Mouse (Mus musculus): ENCODE results near the gene Cd5.

The Cd5 gene

DNA sequence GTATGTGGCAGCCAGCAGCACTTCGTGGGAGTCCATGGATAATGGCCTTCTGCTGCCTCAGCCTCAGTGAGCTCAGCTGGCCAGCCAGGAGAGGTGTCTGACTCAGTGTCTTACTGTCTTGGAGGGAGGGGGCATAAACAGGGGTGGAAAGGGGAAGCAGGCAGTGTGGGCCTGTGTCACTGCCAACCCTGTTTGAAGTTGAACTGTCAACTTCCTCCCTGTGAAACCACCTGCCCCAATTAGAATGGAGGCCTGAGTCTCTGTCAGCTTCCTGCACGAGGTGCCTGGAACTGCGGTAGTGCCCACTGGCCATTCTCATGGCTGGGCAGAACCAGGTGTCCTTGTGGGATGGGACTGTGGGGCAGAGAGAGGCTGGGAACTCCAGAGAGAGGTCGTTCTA, at the start of gene Cd5:
Gene Cd5 (minus strand): TSS at position 192 of the 400 bp plus-strand sequence.
- no peak within 1 kb of the TSS for H3K4me3 ChIP-seq (replicated peaks; ENCODE audit: low read length)
- no peaks in the 10 kb centered on the region for H3K9me3 ChIP-seq (ENCODE audit: low read length)
- TF ChIP-seq CTCF (conservative IDR thresholded peaks at IDR 0.05; ENCODE audit: low read length) (no peak), POU5F1 (IDR thresholded peaks at IDR 0.05; ENCODE audit: borderline replicate concordance, low read length) (no peak), NANOG (IDR thresholded peaks at IDR 0.05; ENCODE audit: borderline replicate concordance, low read length) (no peak)
- peaks cover 13% of the 10 kb centered on the region for H3K4me1 ChIP-seq (replicated peaks; ENCODE audit: low read depth, low read length)
- H3K27me3 ChIP-seq (ENCODE audit: insufficient read depth, low read length), result peaks cover 43% of the 10 kb centered on the region
- no peaks in the 10 kb centered on the region for H3K36me3 ChIP-seq (ENCODE audit: insufficient read depth, low read length)

DNA sequence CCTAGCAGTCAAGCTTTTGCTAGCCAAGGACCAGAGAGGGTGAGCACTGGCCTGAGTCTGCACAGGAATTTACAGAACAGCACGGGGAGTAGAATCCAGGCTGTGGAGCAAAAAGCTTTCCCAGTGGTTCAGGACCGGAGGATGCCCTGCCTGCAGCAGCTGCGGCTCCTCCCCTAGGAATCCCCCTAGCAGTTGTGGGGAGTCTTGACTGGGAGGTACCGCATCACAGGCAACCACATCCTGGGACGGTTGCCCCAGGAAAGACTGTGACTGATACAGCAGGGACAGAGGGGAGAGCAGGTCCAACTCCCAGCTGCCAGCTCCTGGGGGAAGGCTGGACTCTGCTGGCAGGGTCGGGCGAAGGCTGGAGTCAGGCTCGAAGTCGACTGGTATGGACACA, 49.4 kb upstream of the Cd5 start:
- H3K27me3 ChIP-seq (ENCODE audit: insufficient read depth, low read length), result peaks cover 23% of the 10 kb centered on the region; the same call in 1 of the 2 replicates
- no peaks in the 10 kb centered on the region for H3K9me3 ChIP-seq (ENCODE audit: low read length)
- peaks cover 23% of the 10 kb centered on the region for H3K4me1 ChIP-seq (replicated peaks; ENCODE audit: low read depth, low read length)
- TF ChIP-seq NANOG (IDR thresholded peaks at IDR 0.05; ENCODE audit: borderline replicate concordance, low read length) (no peak), CTCF (conservative IDR thresholded peaks at IDR 0.05; ENCODE audit: low read length) (no peak), POU5F1 (IDR thresholded peaks at IDR 0.05; ENCODE audit: borderline replicate concordance, low read length) (no peak)
- no peaks in the 10 kb centered on the region for H3K36me3 ChIP-seq (ENCODE audit: insufficient read depth, low read length)
- H3K4me3 ChIP-seq (replicated peaks; ENCODE audit: low read length), result no peak overlapping the region

DNA sequence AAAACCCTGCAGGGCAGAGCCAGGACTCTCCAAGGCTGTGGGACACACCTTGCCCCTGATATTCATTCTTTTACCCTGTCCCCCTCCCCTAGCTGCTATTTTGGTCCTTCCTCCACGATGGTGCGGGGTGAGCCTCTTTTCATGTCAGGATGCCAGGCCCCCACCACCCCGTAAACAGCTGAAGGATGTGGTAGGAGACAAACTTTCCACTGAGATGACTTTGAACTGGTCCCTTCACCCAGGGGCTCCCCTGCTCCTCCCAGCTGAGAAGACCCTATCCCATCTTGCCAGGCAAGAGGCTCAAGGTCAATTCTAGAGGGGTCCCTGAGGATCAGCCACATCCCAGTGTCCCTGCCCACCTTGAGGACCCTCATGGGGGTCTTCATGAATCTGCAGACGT, 48.6 kb upstream of the Cd5 start:
- no peak for TF ChIP-seq NANOG (IDR thresholded peaks at IDR 0.05; ENCODE audit: borderline replicate concordance, low read length)
- TF ChIP-seq CTCF (conservative IDR thresholded peaks at IDR 0.05; ENCODE audit: low read length), result no peak
- no peak for TF ChIP-seq POU5F1 (IDR thresholded peaks at IDR 0.05; ENCODE audit: borderline replicate concordance, low read length)
- H3K9me3 ChIP-seq (ENCODE audit: low read length), result no peaks in the 10 kb centered on the region

DNA sequence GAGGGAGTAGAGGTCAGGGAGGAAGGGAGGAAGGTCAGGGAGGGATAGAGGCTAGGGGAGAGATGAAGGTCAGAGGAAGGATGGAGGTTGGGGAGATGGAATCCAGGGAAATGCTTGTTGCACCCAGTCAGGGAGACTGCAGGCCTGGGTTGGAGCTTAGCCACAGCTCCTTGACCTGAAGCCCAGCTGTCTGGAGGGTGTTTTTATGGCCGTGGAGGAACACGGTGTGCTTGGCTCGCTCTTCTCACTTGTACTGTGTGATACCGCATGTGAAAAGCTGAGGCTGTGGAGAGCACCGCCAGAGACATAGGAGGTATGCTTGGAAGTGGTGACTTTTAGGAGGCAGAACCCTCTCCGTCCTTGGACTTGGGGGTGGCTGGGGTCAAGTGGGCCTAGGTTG, 48.0 kb upstream of the Cd5 start:
- TF ChIP-seq CTCF (conservative IDR thresholded peaks at IDR 0.05; ENCODE audit: low read length) (no peak), POU5F1 (IDR thresholded peaks at IDR 0.05; ENCODE audit: borderline replicate concordance, low read length) (no peak), NANOG (IDR thresholded peaks at IDR 0.05; ENCODE audit: borderline replicate concordance, low read length) (no peak)
- no peak overlapping the region for H3K4me3 ChIP-seq (replicated peaks; ENCODE audit: low read length)
- peaks cover 18% of the 10 kb centered on the region; the same call in 1 of the 2 replicates for H3K27me3 ChIP-seq (ENCODE audit: insufficient read depth, low read length)
- H3K9me3 ChIP-seq (ENCODE audit: low read length), result no peaks in the 10 kb centered on the region
- no peaks in the 10 kb centered on the region for H3K36me3 ChIP-seq (ENCODE audit: insufficient read depth, low read length)
- H3K4me1 ChIP-seq (replicated peaks; ENCODE audit: low read depth, low read length), result peaks cover 28% of the 10 kb centered on the region

More for the DNA sequence above, 48.6 kb upstream of the Cd5 start:
- Histone ChIP-seq H3K27me3 (ENCODE audit: insufficient read depth, low read length) (peaks cover 23% of the 10 kb centered on the region; the same call in 1 of the 2 replicates), H3K4me1 (replicated peaks; ENCODE audit: low read depth, low read length) (peaks cover 28% of the 10 kb centered on the region), H3K4me3 (replicated peaks; ENCODE audit: low read length) (no peak overlapping the region), H3K36me3 (ENCODE audit: insufficient read depth, low read length) (no peaks in the 10 kb centered on the region)

GRCm38 (mm10) chr19:10784796-10785459, 46.1 kb upstream of the Cd5 start:
- TF ChIP-seq POU5F1 (IDR thresholded peaks at IDR 0.05; ENCODE audit: borderline replicate concordance, low read length) (no peak), NANOG (IDR thresholded peaks at IDR 0.05; ENCODE audit: borderline replicate concordance, low read length) (no peak), CTCF (conservative IDR thresholded peaks at IDR 0.05; ENCODE audit: low read length) (no peak)
- H3K4me3 ChIP-seq (replicated peaks; ENCODE audit: low read length), result no peak overlapping the region
- H3K4me1 ChIP-seq (replicated peaks; ENCODE audit: low read depth, low read length), result peaks cover 28% of the 10 kb centered on the region
- H3K36me3 ChIP-seq (ENCODE audit: insufficient read depth, low read length), result no peaks in the 10 kb centered on the region
- no peaks in the 10 kb centered on the region for H3K9me3 ChIP-seq (ENCODE audit: low read length)
- peaks cover 15% of the 10 kb centered on the region; the same call in 1 of the 2 replicates for H3K27me3 ChIP-seq (ENCODE audit: insufficient read depth, low read length)

- Histone ChIP-seq H3K9me3 (ENCODE audit: low read length) (no peaks in the 10 kb centered on the region), H3K27me3 (ENCODE audit: insufficient read depth, low read length) (peaks cover 15% of the 10 kb centered on the region; the same call in 1 of the 2 replicates), H3K4me3 (replicated peaks; ENCODE audit: low read length) (no peak overlapping the region), H3K4me1 (replicated peaks; ENCODE audit: low read depth, low read length) (peaks cover 28% of the 10 kb centered on the region), H3K36me3 (ENCODE audit: insufficient read depth, low read length) (no peaks in the 10 kb centered on the region)
- TF ChIP-seq POU5F1 (IDR thresholded peaks at IDR 0.05; ENCODE audit: borderline replicate concordance, low read length) (no peak), NANOG (IDR thresholded peaks at IDR 0.05; ENCODE audit: borderline replicate concordance, low read length) (no peak), CTCF (conservative IDR thresholded peaks at IDR 0.05; ENCODE audit: low read length) (no peak)
Observed at GRCm38 (mm10) chr19:10784061-10784460, 45.3 kb upstream of the Cd5 start.

DNA sequence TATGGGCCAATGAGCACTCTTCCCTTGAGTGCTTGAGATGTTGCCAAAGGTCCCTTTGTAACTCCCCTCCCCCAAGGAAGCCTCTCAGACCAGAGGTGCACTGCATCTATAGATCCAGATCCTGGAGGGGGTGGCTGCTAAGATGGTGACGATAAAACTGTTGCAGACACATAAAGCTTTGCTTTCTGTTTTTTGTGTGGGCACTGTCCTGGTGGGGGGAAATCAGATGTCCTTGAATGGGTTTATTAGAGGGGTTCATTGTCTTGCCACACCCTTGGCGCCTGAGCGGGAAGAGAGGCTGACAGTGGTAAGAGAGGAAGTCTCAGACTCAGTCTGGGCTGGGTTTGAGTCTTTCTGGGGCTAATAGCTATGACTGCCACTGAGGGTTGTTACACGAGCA, 44.4 kb upstream of the Cd5 start:
- Histone ChIP-seq H3K36me3 (ENCODE audit: insufficient read depth, low read length) (no peaks in the 10 kb centered on the region), H3K27me3 (ENCODE audit: insufficient read depth, low read length) (peaks cover 10% of the 10 kb centered on the region; the same call in 1 of the 2 replicates), H3K4me3 (replicated peaks; ENCODE audit: low read length) (no peak overlapping the region), H3K9me3 (ENCODE audit: low read length) (no peaks in the 10 kb centered on the region), H3K4me1 (replicated peaks; ENCODE audit: low read depth, low read length) (peaks cover 28% of the 10 kb centered on the region)
- TF ChIP-seq CTCF (conservative IDR thresholded peaks at IDR 0.05; ENCODE audit: low read length) (no peak), NANOG (IDR thresholded peaks at IDR 0.05; ENCODE audit: borderline replicate concordance, low read length) (no peak), POU5F1 (IDR thresholded peaks at IDR 0.05; ENCODE audit: borderline replicate concordance, low read length) (no peak)

DNA sequence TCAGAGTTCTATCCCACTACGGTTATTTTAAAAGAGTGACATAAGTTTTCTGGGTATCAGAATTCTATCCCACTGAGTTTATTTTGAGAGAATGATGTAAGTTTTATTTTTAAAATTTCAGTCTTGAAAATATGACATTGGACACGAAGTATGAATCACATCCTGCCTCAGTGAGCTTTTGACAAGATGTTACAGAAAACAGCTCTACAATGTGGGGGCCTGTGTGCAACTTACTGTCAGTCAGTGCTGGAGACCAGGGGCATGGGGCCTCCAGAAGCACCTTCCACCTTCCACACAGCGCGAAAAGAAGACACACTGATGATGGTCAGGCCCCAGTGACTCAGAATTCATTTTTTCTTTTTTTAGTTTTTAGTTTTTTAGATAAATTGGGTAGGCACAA, 42.8 kb upstream of the Cd5 start:
- TF ChIP-seq POU5F1 (IDR thresholded peaks at IDR 0.05; ENCODE audit: borderline replicate concordance, low read length) (no peak), CTCF (conservative IDR thresholded peaks at IDR 0.05; ENCODE audit: low read length) (no peak), NANOG (IDR thresholded peaks at IDR 0.05; ENCODE audit: borderline replicate concordance, low read length) (no peak)
- Histone ChIP-seq H3K36me3 (ENCODE audit: insufficient read depth, low read length) (no peaks in the 10 kb centered on the region), H3K27me3 (ENCODE audit: insufficient read depth, low read length) (0 out of 2 replicates have a peak, but pooled peaks cover 3% of the 10 kb centered on the region), H3K4me3 (replicated peaks; ENCODE audit: low read length) (no peak overlapping the region), H3K4me1 (replicated peaks; ENCODE audit: low read depth, low read length) (peaks cover 28% of the 10 kb centered on the region), H3K9me3 (ENCODE audit: low read length) (no peaks in the 10 kb centered on the region)

Measured in E14TG2a.4 (cell line).